Mouse (Mus musculus): ENCODE data around the gene Usp45.

DNA sequence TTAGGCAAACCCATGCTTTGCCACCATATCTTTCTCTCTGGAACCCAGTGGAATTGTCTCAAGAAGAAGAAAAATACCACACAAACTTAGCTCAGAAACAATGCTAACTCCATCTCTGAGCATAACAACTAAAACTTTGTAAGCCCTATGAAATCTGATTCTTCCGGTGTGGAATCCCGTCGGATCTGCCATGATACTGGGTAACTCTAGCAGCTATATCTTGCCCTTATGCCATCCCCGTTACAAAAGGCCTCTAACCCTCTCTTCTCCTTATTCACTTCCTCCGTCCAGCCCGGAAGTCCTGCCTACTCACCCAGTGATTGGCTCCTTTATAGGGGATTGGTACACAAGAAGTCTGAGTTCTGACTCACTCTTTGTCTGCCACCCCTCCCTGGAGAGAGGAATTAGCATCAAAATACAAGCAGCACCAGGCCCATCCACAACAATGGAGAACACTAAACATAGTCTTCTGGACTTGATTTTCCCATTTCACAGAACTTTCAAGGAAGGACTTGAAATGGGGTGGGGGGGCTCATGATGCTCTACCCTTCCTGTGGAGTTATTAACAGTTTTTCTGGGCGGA, 44.1 kb upstream of the Usp45 start:
- TF ChIP-seq CTCF (IDR thresholded peaks at IDR 0.05; ENCODE audit: low read depth, low read length) (no peak), POLR2A (IDR thresholded peaks at IDR 0.05; ENCODE audit: extremely low read depth, insufficient read depth, low read length) (no peak)
